ENCODE assay signal across 18 mouse cellular contexts in the genomic region with DNA sequence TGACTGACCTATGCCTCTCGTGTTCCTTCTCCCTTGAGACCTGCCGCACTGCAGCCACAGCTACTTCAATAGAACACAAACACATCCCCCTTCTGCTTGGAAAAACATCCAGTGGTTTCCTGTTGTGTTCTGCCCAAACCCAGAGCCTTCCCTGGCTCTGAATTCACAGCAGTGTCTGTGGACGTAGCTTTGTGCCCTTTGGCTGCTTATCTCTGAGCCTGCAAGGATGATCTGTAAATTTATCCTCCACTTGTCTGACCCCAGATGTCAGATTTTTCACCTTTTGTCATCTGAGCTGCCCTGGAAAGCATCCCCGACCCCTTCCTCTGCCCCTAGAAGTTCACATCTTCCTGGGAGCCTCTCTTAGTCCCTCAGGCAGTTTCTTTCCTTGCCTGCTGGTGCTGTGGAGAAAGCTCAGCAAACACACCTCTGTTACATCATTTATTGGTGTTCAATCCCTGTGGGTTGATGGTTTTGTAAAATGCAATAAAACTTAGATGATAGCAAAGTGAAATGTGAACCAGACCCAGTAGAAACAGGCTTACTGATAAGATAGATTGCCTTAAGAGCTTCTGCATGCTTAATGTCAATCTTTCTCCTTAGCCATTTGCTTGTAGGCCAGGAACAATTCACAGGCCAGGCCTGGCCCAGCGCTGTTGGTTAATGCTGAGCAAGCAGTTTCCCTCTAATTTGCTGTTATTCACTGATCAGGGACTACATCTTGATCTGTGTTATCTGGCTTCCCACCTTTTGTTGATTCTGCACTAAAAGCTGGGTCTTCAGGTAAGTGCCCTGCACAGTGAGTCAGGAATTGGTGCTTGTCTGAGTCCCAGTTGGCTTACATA. TPM values are rescaled to one million over a fixed set of nuclear protein-coding genes. Genes with fewer than 3 reads are reported as not detected.
DNase-seq lines count a peak whose midpoint lies in the region; ATAC-seq and TF ChIP-seq lines count a peak whose summit lies in the region.
"Had no signal": no experiment of that assay in that cellular context is flagged by ENCODE, and none has a peak within 500 bp of the region (broad histone marks: within the 10 kb centered on the region; RNA-seq: fewer than 3 reads in every experiment).

No protein-coding gene starts in this region.

- H3K4me2 ChIP-seq in hindbrain, embryonic 16.5 days (ENCODE audit: low read length), result no peak overlapping the region
- H3K4me2 ChIP-seq in CH12.LX (ENCODE audit: insufficient read depth, low read depth, poor library complexity, severe bottlenecking), result no peak overlapping the region
- no peak overlapping the region for H3K4me2 ChIP-seq in hindbrain, embryonic 14.5 days (replicated peaks)
- H3K4me2 ChIP-seq: embryonic facial prominence, embryonic 13.5 days; heart, embryonic 12.5 days; midbrain, embryonic 11.5 days had no signal

- H3K4me1 ChIP-seq in hindbrain, embryonic 10.5 days (replicated peaks), result peaks cover 82% of the 10 kb centered on the region
- H3K4me1 ChIP-seq in hindbrain, embryonic 16.5 days (ENCODE audit: control insufficient read depth, insufficient read depth, low read depth, low read length), result peaks cover 6% of the 10 kb centered on the region
- H3K4me1 ChIP-seq in CH12.LX (ENCODE audit: control insufficient read depth in 1 of 2, insufficient read depth in 2 of 2), result no peaks in the 10 kb centered on the region
- peaks cover 16% of the 10 kb centered on the region; the same call in 1 of the 2 replicates for H3K4me1 ChIP-seq in hindbrain, embryonic 14.5 days (replicated peaks; ENCODE audit: control insufficient read depth, insufficient read depth, low read length)
- H3K4me1 ChIP-seq: embryonic facial prominence, embryonic 13.5 days had no signal

- H3K27me3 ChIP-seq in hindbrain, embryonic 10.5 days (ENCODE audit: insufficient read depth, poor library complexity, severe bottlenecking), result no peaks in the 10 kb centered on the region
- no peaks in the 10 kb centered on the region for H3K27me3 ChIP-seq in hindbrain, embryonic 16.5 days (replicated peaks; ENCODE audit: control insufficient read depth, insufficient read depth, low read length)
- peaks cover 35% of the 10 kb centered on the region for H3K27me3 ChIP-seq in CH12.LX (replicated peaks)
- H3K27me3 ChIP-seq in hindbrain, embryonic 14.5 days (ENCODE audit: control insufficient read depth, insufficient read depth, low read length), result no peaks in the 10 kb centered on the region
- H3K27me3 ChIP-seq: embryonic facial prominence, embryonic 13.5 days; heart, embryonic 12.5 days had no signal

- intact Hi-C loops in left cerebral cortex, postnatal 4 days (cut with DNase I), result no loop called here

- no peak for TF ChIP-seq RAD21 in CH12.LX (IDR thresholded peaks at IDR 0.05; ENCODE audit: low read depth, low read length)

- peak overlapping the region; percentile 82 for H3K27ac ChIP-seq in hindbrain, embryonic 10.5 days
- no peak overlapping the region; the same call in 1 of the 2 replicates for H3K27ac ChIP-seq in hindbrain, embryonic 16.5 days (ENCODE audit: low read depth, low read length)
- no peak overlapping the region for H3K27ac ChIP-seq in CH12.LX (ENCODE audit: insufficient read depth, low read depth)
- H3K27ac ChIP-seq in hindbrain, embryonic 14.5 days, result no peak overlapping the region
- H3K27ac ChIP-seq: embryonic facial prominence, embryonic 13.5 days; gastrocnemius, adult 2 months had no signal

- H3K79me2 ChIP-seq in CH12.LX (replicated peaks; ENCODE audit: control insufficient read depth, extremely low read depth, insufficient read depth, poor library complexity, severe bottlenecking), result no peaks in the 10 kb centered on the region

- no peak overlapping the region for H3K4me3 ChIP-seq in hindbrain, embryonic 10.5 days
- no peak overlapping the region for H3K4me3 ChIP-seq in hindbrain, embryonic 16.5 days (ENCODE audit: low read length)
- H3K4me3 ChIP-seq in CH12.LX (replicated peaks in 1 of 3; ENCODE audit: low read depth in 2 of 3, low read length in 2 of 3, poor library complexity in 1 of 3), result no peak overlapping the region
- H3K4me3 ChIP-seq in hindbrain, embryonic 14.5 days (replicated peaks; ENCODE audit: low read length), result no peak overlapping the region
- H3K4me3 ChIP-seq: embryonic facial prominence, embryonic 13.5 days; gastrocnemius, adult 2 months; heart, embryonic 12.5 days had no signal

- H3K36me3 ChIP-seq in hindbrain, embryonic 10.5 days, result no peaks in the 10 kb centered on the region
- H3K36me3 ChIP-seq in hindbrain, embryonic 16.5 days (ENCODE audit: control insufficient read depth, insufficient read depth, low read length), result no peaks in the 10 kb centered on the region
- no peaks in the 10 kb centered on the region for H3K36me3 ChIP-seq in CH12.LX (replicated peaks in 1 of 2; ENCODE audit: control insufficient read depth in 1 of 2, insufficient read depth in 1 of 2, low read length in 1 of 2)
- no peaks in the 10 kb centered on the region for H3K36me3 ChIP-seq in hindbrain, embryonic 14.5 days (replicated peaks; ENCODE audit: control insufficient read depth, insufficient read depth)
- H3K36me3 ChIP-seq: embryonic facial prominence, embryonic 13.5 days; heart, embryonic 12.5 days had no signal

- H3K9me3 ChIP-seq in hindbrain, embryonic 10.5 days, result 0 out of 2 replicates have a peak, but pooled peaks cover 2% of the 10 kb centered on the region
- no peaks in the 10 kb centered on the region for H3K9me3 ChIP-seq in hindbrain, embryonic 16.5 days (ENCODE audit: control insufficient read depth, low read length)
- peaks cover 2% of the 10 kb centered on the region for H3K9me3 ChIP-seq in CH12.LX (replicated peaks; ENCODE audit: low read length)
- no peaks in the 10 kb centered on the region for H3K9me3 ChIP-seq in hindbrain, embryonic 14.5 days (ENCODE audit: control insufficient read depth, low read length)
- H3K9me3 ChIP-seq: embryonic facial prominence, embryonic 13.5 days; heart, embryonic 12.5 days had no signal

- in situ Hi-C loops in CH12.LX (cut with MboI; ENCODE audit: low pct_ligation_motif_present, low pct_unique_long_range_greater_than_20kb, low sequenced_read_pairs), result no loop called here

- TF ChIP-seq POLR2A in CH12.LX (IDR thresholded peaks at IDR 0.05; ENCODE audit: low read depth, low read length), result no peak

- dilution Hi-C loops in CH12.LX (cut with MboI; ENCODE audit: extremely low pct_ligation_motif_present, extremely low pct_unique_long_range_greater_than_20kb, low sequenced_read_pairs), result no loop called here

- no peak overlapping the region for H3K9ac ChIP-seq in hindbrain, embryonic 16.5 days (ENCODE audit: low read depth, low read length)
- H3K9ac ChIP-seq in CH12.LX (ENCODE audit: insufficient read depth, low read depth), result no peak overlapping the region
- 0 out of 2 replicates have a peak overlapping the region, but pooled peaks have one; percentile 13 for H3K9ac ChIP-seq in hindbrain, embryonic 14.5 days
- H3K9ac ChIP-seq: embryonic facial prominence, embryonic 13.5 days; heart, embryonic 12.5 days had no signal

- 27% methylated on average over 5 of the region's 5 CpGs for WGBS in hindbrain, embryonic 10.5 days
- 50% methylated on average over 5 of the region's 5 CpGs for WGBS in hindbrain, embryonic 16.5 days
- WGBS in hindbrain, embryonic 14.5 days, result 41% methylated on average over 5 of the region's 5 CpGs

- TF ChIP-seq CTCF in CH12.LX (conservative IDR thresholded peaks at IDR 0.05 in 1 of 2, IDR thresholded peaks at IDR 0.05 in 1 of 2; ENCODE audit: low read depth in 2 of 2, low read length in 2 of 2), result no peak

- no peak for DNase-seq in hindbrain, embryonic 10.5 days (ENCODE audit: low spot score)
- DNase-seq in CH12.LX (ENCODE audit: extremely low read depth), result no peak
- peak; percentile 58 for DNase-seq in embryo, embryonic 10 days (ENCODE audit: low spot score)
- DNase-seq in hindbrain, embryonic 14.5 days (ENCODE audit: low spot score), result no peak
- no peak for DNase-seq in right cerebral cortex, adult 18-20 months
- no peak for DNase-seq in left cerebral cortex, postnatal 4 days
- DNase-seq: adrenal gland, postnatal 14 days; cerebellum, postnatal 10 days; gastrocnemius, adult 2 months; heart, postnatal 36 days; kidney, adult 8-10 months; liver; lung, adult 18-20 months; lung, postnatal 36 days had no signal

- no peak for TF ChIP-seq EP300 in CH12.LX (IDR thresholded peaks at IDR 0.05; ENCODE audit: low read length)

- no peak for ATAC-seq in hindbrain, embryonic 16.5 days
- ATAC-seq in hindbrain, embryonic 14.5 days (ENCODE audit: low FRiP score), result no peak

TF ChIP-seq in CH12.LX, 34 proteins besides CTCF, POLR2A, EP300 and RAD21:
- peak; percentile 78 for TF ChIP-seq MAFK (IDR thresholded peaks at IDR 0.05; ENCODE audit: insufficient replicate concordance, low read length)
- TF ChIP-seq IRF4 (IDR thresholded peaks at IDR 0.05; ENCODE audit: low read depth, low read length), result no peak

RNA-seq across cellular contexts. Expression of a gene that starts 51.5 kb away (rescaled TPM):
- polyA plus RNA-seq in hindbrain, embryonic 10.5 days (2016; fragmentation: Nextera tagmentation; extraction: Ambion mirVana), result 2.4 and 3.3 TPM in 2 replicates
- 3.6 and 4.3 TPM in 2 replicates for polyA plus RNA-seq in hindbrain, embryonic 16.5 days (2015; fragmentation: Nextera tagmentation; extraction: Ambion mirVana)
- not detected in 2 replicates for total RNA-seq in CH12.LX (2012; rRNA removed)
- total RNA-seq in CH12.LX (2014; rRNA removed), result 0.05 TPM in 1 of 2 replicates, not detected in the other
- 0.19 TPM in 1 of 2 replicates, not detected in the other for polyA plus RNA-seq in CH12.LX (2012; ENCODE audit: insufficient read length, low read depth)
- polyA plus RNA-seq in hindbrain, embryonic 14.5 days (2014; fragmentation: Nextera tagmentation; extraction: Ambion mirVana), result 3.5 and 4.5 TPM in 2 replicates
- 10 to 100 TPM; 14.3 to 14.4 TPM for total RNA-seq in left cerebral cortex, postnatal 4 days (2021)
